Mouse (Mus musculus): ENCODE measurements around the gene Thrap3. TPM values are rescaled to one million over a fixed set of nuclear protein-coding genes. Genes with fewer than 3 reads are reported as not detected.

Thrap3 gene
- polyA plus RNA-seq, 1 experiment from 2014 or later = 148 TPM

DNA sequence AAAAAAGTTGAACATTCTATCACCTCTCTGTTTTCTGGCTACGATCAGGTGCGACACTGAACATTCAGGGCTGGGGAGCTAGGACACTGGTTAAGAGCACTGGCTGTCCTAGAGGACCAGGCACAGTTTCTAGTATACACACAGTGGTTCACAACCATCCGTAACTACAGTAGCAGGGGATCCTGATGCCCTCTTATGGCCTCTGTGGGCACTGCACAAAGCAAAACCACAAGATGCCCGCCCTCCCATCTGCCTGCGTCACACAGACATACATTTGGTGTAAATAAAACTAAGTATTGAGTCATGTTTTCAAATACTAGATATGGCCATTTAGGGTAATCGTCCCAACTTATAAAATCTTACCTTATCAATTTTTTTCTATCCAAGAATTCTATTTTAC lies 45.0 kb downstream of the Thrap3 start:
- H3K27me3 ChIP-seq (ENCODE audit: control insufficient read depth, insufficient read depth, low read length) = no peaks in the 10 kb centered on the region
- no peak overlapping the region for H3K4me3 ChIP-seq (ENCODE audit: control insufficient read depth in 1 of 2, insufficient read depth in 1 of 2, low read depth in 1 of 2, low read length in 2 of 2)
- WGBS = 88% methylated on average over 6 of the region's 6 CpGs
- ATAC-seq (ENCODE audit: insufficient number of reproducible peaks, insufficient read depth, low FRiP score, low read depth) = no peak
- H3K4me1 ChIP-seq (ENCODE audit: control insufficient read depth in 2 of 2, insufficient read depth in 2 of 2, low read length in 2 of 2) = peaks cover 6 to 7% of the 10 kb centered on the region in 2 experiments; a peak in 2 of 4 replicates
- H3K9ac ChIP-seq (ENCODE audit: low read length) = no peak overlapping the region
- no peaks in the 10 kb centered on the region for H3K9me3 ChIP-seq (ENCODE audit: control insufficient read depth, low read length)
- no peaks in the 10 kb centered on the region for H3K36me3 ChIP-seq (ENCODE audit: control insufficient read depth, insufficient read depth, low read length)
- no peak overlapping the region for H3K27ac ChIP-seq (replicated peaks in 1 of 2; ENCODE audit: control insufficient read depth in 1 of 2, insufficient read depth in 1 of 2, low read depth in 2 of 2, low read length in 2 of 2)
- H3K4me2 ChIP-seq (ENCODE audit: low read length) = no peak overlapping the region

DNA sequence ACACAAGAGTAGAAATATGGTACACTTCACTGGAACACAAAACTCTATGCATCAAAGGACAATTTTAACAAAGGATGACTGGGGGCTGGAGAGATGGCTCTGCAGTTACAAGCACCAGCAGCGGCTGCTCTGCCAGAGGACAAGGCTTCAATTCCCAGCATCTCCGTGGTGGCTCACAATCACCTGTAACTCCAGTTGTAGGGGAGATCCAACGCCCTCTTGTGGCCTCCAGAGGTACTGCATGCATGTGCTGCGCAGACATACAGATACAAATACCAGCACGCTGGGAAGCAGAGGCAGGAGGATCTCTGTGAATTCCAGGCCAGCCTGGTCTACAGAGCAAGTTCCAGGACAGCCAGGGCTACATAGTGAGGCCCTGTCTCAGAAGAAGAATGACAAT lies 45.9 kb downstream of the Thrap3 start:
- H3K4me2 ChIP-seq (ENCODE audit: low read length) = no peak overlapping the region
- no peak overlapping the region for H3K4me3 ChIP-seq (ENCODE audit: control insufficient read depth in 1 of 2, insufficient read depth in 1 of 2, low read depth in 1 of 2, low read length in 2 of 2)
- no peak overlapping the region for H3K9ac ChIP-seq (ENCODE audit: low read length)
- peaks cover 6 to 10% of the 10 kb centered on the region in 2 experiments; a peak in 2 of 4 replicates for H3K4me1 ChIP-seq (ENCODE audit: control insufficient read depth in 2 of 2, insufficient read depth in 2 of 2, low read length in 2 of 2)
- no peaks in the 10 kb centered on the region for H3K36me3 ChIP-seq (ENCODE audit: control insufficient read depth, insufficient read depth, low read length)
- WGBS = 56% methylated on average over 5 of the region's 5 CpGs
- H3K9me3 ChIP-seq (ENCODE audit: control insufficient read depth, low read length) = no peaks in the 10 kb centered on the region
- no peaks in the 10 kb centered on the region for H3K27me3 ChIP-seq (ENCODE audit: control insufficient read depth, insufficient read depth, low read length)
- no peak for ATAC-seq (ENCODE audit: insufficient number of reproducible peaks, insufficient read depth, low FRiP score, low read depth)
- H3K27ac ChIP-seq (replicated peaks in 1 of 2; ENCODE audit: control insufficient read depth in 1 of 2, insufficient read depth in 1 of 2, low read depth in 2 of 2, low read length in 2 of 2) = no peak overlapping the region

DNA sequence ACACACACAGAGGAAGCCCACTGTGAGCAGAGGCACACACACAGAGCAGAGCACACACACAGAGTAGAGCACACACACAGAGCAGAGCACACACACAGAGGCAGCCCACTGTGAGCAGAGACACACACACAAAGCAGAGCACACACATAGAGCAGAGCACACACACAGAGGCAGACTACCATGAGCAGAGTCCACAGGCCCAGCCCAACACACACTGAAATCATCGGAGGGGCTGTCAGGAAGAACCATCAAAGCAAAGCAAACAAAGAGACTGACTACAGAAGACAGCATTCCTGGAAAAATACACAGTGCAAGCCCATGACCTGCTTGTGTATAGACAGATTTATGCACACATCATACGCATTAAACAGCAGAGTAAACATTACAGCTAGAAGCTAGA lies 46.7 kb downstream of the Thrap3 start:
- Histone ChIP-seq H3K4me3 (ENCODE audit: control insufficient read depth in 1 of 2, insufficient read depth in 1 of 2, low read depth in 1 of 2, low read length in 2 of 2) (no peak overlapping the region), H3K4me2 (ENCODE audit: low read length) (no peak overlapping the region), H3K4me1 (ENCODE audit: control insufficient read depth in 2 of 2, insufficient read depth in 2 of 2, low read length in 2 of 2) (peaks cover 10 to 12% of the 10 kb centered on the region in 2 experiments; a peak in 2 of 4 replicates), H3K27me3 (ENCODE audit: control insufficient read depth, insufficient read depth, low read length) (no peaks in the 10 kb centered on the region), H3K36me3 (ENCODE audit: control insufficient read depth, insufficient read depth, low read length) (no peaks in the 10 kb centered on the region), H3K9ac (ENCODE audit: low read length) (no peak overlapping the region), H3K9me3 (ENCODE audit: control insufficient read depth, low read length) (no peaks in the 10 kb centered on the region), H3K27ac (replicated peaks in 1 of 2; ENCODE audit: control insufficient read depth in 1 of 2, insufficient read depth in 1 of 2, low read depth in 2 of 2, low read length in 2 of 2) (peak overlapping the region; percentile 19 to 62)
- WGBS = 49% methylated on average over 2 of the region's 2 CpGs
- ATAC-seq (ENCODE audit: insufficient number of reproducible peaks, insufficient read depth, low FRiP score, low read depth) = no peak

DNA sequence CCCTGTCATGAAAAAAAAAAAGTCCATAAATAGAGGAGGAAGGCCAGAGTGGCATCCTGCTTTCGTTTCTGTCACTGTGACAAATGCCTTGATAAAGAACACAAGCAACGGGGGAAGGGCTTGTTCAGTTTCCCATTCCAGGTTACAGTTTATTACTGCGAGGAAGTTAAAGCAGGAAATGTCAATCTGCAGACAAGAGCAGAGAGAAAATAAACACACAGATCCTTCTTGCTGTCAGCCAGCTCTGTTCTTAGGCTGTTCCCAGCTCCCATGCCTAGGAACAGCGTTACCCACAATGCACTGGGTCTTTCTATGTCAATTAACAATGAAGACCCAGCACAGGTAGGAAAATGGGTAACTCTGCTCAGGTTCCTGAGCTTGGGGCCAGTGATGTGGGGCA lies 47.4 kb downstream of the Thrap3 start:
- Histone ChIP-seq H3K27me3 (ENCODE audit: control insufficient read depth, insufficient read depth, low read length) (no peaks in the 10 kb centered on the region), H3K9me3 (ENCODE audit: control insufficient read depth, low read length) (no peaks in the 10 kb centered on the region), H3K36me3 (ENCODE audit: control insufficient read depth, insufficient read depth, low read length) (no peaks in the 10 kb centered on the region; the same call in 1 of the 2 replicates), H3K9ac (ENCODE audit: low read length) (no peak overlapping the region), H3K4me1 (ENCODE audit: control insufficient read depth in 2 of 2, insufficient read depth in 2 of 2, low read length in 2 of 2) (peaks cover 17 to 18% of the 10 kb centered on the region in 2 experiments), H3K4me3 (ENCODE audit: control insufficient read depth in 1 of 2, insufficient read depth in 1 of 2, low read depth in 1 of 2, low read length in 2 of 2) (no peak overlapping the region), H3K4me2 (ENCODE audit: low read length) (no peak overlapping the region), H3K27ac (replicated peaks in 1 of 2; ENCODE audit: control insufficient read depth in 1 of 2, insufficient read depth in 1 of 2, low read depth in 2 of 2, low read length in 2 of 2) (peak overlapping the region; percentile 19 to 62)
- ATAC-seq (ENCODE audit: insufficient number of reproducible peaks, insufficient read depth, low FRiP score, low read depth) = no peak
- WGBS = 24% methylated on average over 4 of the region's 4 CpGs

DNA sequence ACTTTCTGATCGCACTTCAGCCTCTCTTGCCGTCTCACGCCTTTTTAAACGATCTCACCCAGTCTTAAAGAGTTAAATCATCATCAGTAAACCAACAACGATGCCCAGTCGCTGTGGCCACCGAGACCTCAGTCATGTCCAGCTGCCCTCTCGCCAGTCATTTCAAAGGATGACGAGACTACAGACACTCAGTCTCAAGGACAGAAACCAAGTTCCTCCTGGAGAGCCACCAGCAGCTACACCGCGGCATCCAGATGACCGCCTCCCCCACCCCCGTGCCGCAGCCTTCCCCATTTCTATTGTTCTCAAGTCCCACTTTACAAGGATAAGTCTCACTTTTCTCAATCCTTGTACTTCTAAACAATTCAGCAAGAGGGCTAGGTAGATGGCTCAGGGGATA lies 49.7 kb downstream of the Thrap3 start:
- no peak for ATAC-seq (ENCODE audit: insufficient number of reproducible peaks, insufficient read depth, low FRiP score, low read depth)
- 48% methylated on average over 14 of the region's 14 CpGs for WGBS
- Histone ChIP-seq H3K4me2 (ENCODE audit: low read length) (no peak overlapping the region), H3K9me3 (ENCODE audit: control insufficient read depth, low read length) (no peaks in the 10 kb centered on the region), H3K4me3 (ENCODE audit: control insufficient read depth in 1 of 2, insufficient read depth in 1 of 2, low read depth in 1 of 2, low read length in 2 of 2) (no peak overlapping the region), H3K36me3 (ENCODE audit: control insufficient read depth, insufficient read depth, low read length) (peaks cover 5% of the 10 kb centered on the region; the same call in 1 of the 2 replicates), H3K4me1 (ENCODE audit: control insufficient read depth in 2 of 2, insufficient read depth in 2 of 2, low read length in 2 of 2) (peaks cover 29 to 34% of the 10 kb centered on the region in 2 experiments), H3K9ac (ENCODE audit: low read length) (no peak overlapping the region), H3K27me3 (ENCODE audit: control insufficient read depth, insufficient read depth, low read length) (peaks cover 14% of the 10 kb centered on the region; the same call in 1 of the 2 replicates), H3K27ac (replicated peaks in 1 of 2; ENCODE audit: control insufficient read depth in 1 of 2, insufficient read depth in 1 of 2, low read depth in 2 of 2, low read length in 2 of 2) (no peak overlapping the region)

DNA sequence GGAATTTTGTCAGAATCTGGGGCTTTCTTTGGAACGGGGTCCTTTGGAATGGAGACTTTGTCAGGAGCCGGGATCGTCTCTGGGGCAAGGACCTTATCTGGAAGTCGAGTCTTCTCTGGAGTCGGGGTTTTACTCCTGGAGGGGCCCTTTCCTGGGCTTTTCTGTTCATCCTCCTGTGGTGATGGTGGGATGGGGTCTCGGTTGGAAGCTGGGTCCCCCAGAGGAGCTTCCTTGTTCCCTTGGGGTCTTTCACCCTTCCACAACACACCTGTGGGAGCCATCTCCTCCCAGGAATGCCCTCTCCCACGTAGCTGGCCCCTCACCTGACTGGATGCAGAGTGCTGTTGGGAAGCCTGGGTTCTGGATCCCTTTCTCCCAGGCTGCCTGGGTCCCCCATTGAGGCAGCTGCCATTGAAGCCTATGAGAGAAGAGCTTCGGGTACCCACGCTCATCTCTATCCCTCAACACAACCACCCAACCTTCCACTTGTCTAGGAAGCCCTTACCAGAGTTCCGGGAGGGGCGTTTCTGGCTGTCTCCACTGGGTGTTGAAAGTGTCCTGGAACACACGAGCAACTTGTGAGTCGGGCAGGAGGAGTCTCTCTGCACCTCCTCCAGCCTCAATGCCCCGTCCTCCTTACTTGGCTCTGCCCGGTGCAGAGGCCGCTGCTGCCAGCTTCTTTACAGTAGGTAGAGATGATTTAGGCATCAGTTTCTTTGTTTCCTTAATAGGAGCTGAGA lies 50.7 kb downstream of the Thrap3 start:
- H3K36me3 ChIP-seq (ENCODE audit: control insufficient read depth, insufficient read depth, low read length) = peaks cover 5% of the 10 kb centered on the region; the same call in 1 of the 2 replicates
- H3K9ac ChIP-seq (ENCODE audit: low read length) = no peak overlapping the region
- H3K27ac ChIP-seq (replicated peaks in 1 of 2; ENCODE audit: control insufficient read depth in 1 of 2, insufficient read depth in 1 of 2, low read depth in 2 of 2, low read length in 2 of 2) = no peak overlapping the region
- peaks cover 14% of the 10 kb centered on the region; the same call in 1 of the 2 replicates for H3K27me3 ChIP-seq (ENCODE audit: control insufficient read depth, insufficient read depth, low read length)
- H3K4me1 ChIP-seq (ENCODE audit: control insufficient read depth in 2 of 2, insufficient read depth in 2 of 2, low read length in 2 of 2) = peaks cover 34 to 37% of the 10 kb centered on the region in 2 experiments
- H3K9me3 ChIP-seq (ENCODE audit: control insufficient read depth, low read length) = no peaks in the 10 kb centered on the region
- 68% methylated on average over 16 of the region's 16 CpGs for WGBS
- ATAC-seq (ENCODE audit: insufficient number of reproducible peaks, insufficient read depth, low FRiP score, low read depth) = no peak
- H3K4me3 ChIP-seq (ENCODE audit: control insufficient read depth in 1 of 2, insufficient read depth in 1 of 2, low read depth in 1 of 2, low read length in 2 of 2) = no peak overlapping the region
- no peak overlapping the region for H3K4me2 ChIP-seq (ENCODE audit: low read length)

DNA sequence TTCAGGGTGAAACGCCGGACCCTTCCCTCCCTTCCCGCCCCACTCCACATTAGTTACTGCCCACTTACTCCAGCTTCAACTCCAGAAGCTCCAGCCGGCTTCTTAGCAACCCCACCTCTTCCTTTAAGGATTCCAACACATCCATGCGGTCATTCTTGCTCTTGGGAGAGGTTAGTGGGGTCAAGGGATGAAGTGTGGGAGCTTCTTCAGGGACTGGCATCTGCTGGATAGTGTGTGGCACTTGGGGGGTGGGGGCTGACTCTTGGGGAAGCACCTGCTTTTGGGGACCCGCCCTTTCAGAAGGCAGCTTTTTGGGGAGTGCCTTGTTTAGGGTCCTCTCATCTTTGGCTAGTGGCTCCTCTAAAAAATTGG lies 51.6 kb downstream of the Thrap3 start:
- Histone ChIP-seq H3K27ac (replicated peaks in 1 of 2; ENCODE audit: control insufficient read depth in 1 of 2, insufficient read depth in 1 of 2, low read depth in 2 of 2, low read length in 2 of 2) (peak overlapping the region; percentile 15 to 81; a peak in 3 of 4 replicates), H3K4me3 (ENCODE audit: control insufficient read depth in 1 of 2, insufficient read depth in 1 of 2, low read depth in 1 of 2, low read length in 2 of 2) (0 out of 4 replicates have a peak overlapping the region, but pooled peaks of 1 of the 2 experiments have one; percentile 56), H3K4me2 (ENCODE audit: low read length) (peak overlapping the region; percentile 70), H3K9ac (ENCODE audit: low read length) (no peak overlapping the region), H3K27me3 (ENCODE audit: control insufficient read depth, insufficient read depth, low read length) (peaks cover 14% of the 10 kb centered on the region; the same call in 1 of the 2 replicates), H3K36me3 (ENCODE audit: control insufficient read depth, insufficient read depth, low read length) (peaks cover 5% of the 10 kb centered on the region; the same call in 1 of the 2 replicates), H3K9me3 (ENCODE audit: control insufficient read depth, low read length) (no peaks in the 10 kb centered on the region), H3K4me1 (ENCODE audit: control insufficient read depth in 2 of 2, insufficient read depth in 2 of 2, low read length in 2 of 2) (peaks cover 34 to 37% of the 10 kb centered on the region in 2 experiments)
- ATAC-seq (ENCODE audit: insufficient number of reproducible peaks, insufficient read depth, low FRiP score, low read depth) = no peak
- 75% methylated on average over 6 of the region's 6 CpGs for WGBS
